Mouse (Mus musculus): ENCODE data around the gene Pa2g4.

DNA sequence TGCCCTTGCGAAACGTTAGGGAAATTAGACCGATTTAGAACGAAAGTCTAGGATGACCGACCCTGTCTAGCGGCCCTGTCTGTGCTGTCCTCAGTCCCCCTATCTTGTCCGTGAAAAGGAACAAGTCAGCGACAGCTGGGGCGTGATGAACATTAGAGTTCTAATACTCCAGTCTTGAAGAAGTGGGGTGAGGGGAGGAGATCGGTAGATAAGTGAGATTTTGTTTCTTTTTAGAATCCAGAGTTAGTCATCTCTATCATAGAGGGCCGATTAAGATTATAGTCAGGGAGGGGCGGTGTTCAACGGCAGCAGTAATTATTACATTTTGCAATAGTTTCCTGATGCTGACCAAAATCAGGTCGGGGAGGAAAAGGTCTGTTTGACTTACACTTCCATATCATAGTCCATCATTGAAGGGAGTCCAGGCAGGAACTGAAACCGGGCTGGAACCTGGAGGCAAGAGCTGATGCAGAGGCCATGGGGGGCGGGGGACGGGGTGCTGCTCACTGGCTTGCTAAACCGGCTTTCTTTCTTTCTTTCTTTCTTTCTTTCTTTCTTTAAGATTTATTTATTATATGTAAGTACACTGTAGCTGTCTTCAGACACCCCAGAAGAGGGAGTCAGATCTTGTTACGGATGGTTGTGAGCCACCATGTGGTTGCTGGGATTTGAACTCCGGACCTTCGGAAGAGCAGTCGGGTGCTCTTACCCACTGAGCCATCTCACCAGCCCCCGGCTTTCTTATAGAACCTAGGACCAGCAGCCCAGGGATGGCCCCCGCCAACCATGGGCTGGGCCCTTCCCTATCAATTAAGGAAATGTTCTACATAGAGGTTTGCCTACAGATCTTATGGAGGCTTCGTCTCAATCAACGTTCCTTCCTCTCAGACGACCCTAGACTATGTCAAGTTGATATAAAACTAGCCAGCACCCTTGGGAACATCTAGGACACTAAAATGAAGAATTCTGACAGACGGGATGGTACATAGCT, 39.1 kb downstream of the Pa2g4 start:
- TF ChIP-seq CTCF (IDR thresholded peaks at IDR 0.05; ENCODE audit: low read depth) (no peak), EP300 (IDR thresholded peaks at IDR 0.05; ENCODE audit: low read depth) (no peak)
